Mouse (Mus musculus): Measurements from ENCODE around the gene Upk1a.

The Upk1a gene

GRCm38 (mm10) chr7:30600651-30601050 is 12.0 kb downstream of the Upk1a start:
- peak; percentile 59 to 67 for DNase-seq

GRCm38 (mm10) chr7:30599933-30600353 is 12.7 kb downstream of the Upk1a start:
- DNase-seq: peak; percentile 98

- DNase-seq: no peak
Measured at GRCm38 (mm10) chr7:30598786-30599185, 13.9 kb downstream of the Upk1a start, which contains the start of gene Zbtb32. Gene Zbtb32 (minus strand): TSS chr7:30598909.

- no peak for DNase-seq
Measured at GRCm38 (mm10) chr7:30596811-30597210, 15.8 kb downstream of the Upk1a start.

- DNase-seq: no peak
Measured at GRCm38 (mm10) chr7:30596093-30596492, 16.6 kb downstream of the Upk1a start.

- no peak for DNase-seq
Measured at GRCm38 (mm10) chr7:30594510-30595024, 18.1 kb downstream of the Upk1a start.

GRCm38 (mm10) chr7:30593579-30594509 is 18.8 kb downstream of the Upk1a start:
- DNase-seq: no peak

- DNase-seq: no peak
Measured at GRCm38 (mm10) chr7:30592772-30593423, 19.7 kb downstream of the Upk1a start.

GRCm38 (mm10) chr7:30591605-30591951 is 21.1 kb downstream of the Upk1a start:
- DNase-seq: no peak

- no peak for DNase-seq
Measured at GRCm38 (mm10) chr7:30590927-30591604, 21.6 kb downstream of the Upk1a start.

- DNase-seq: peak; percentile 89 to 95
Measured at GRCm38 (mm10) chr7:30589435-30590301, 23.0 kb downstream of the Upk1a start.

GRCm38 (mm10) chr7:30588676-30589434 is 23.8 kb downstream of the Upk1a start, which contains the start of gene Kmt2b:
Gene Kmt2b (minus strand): TSS chr7:30588726.
- peak; percentile 96 to 99 for DNase-seq

GRCm38 (mm10) chr7:30587842-30588667 is 24.6 kb downstream of the Upk1a start:
- peak; percentile 24 to 53 for DNase-seq

GRCm38 (mm10) chr7:30586455-30587020 is 26.1 kb downstream of the Upk1a start:
- no peak for DNase-seq

- no peak for DNase-seq
Measured at GRCm38 (mm10) chr7:30585170-30585569, 27.5 kb downstream of the Upk1a start.

- DNase-seq: no peak
Measured at GRCm38 (mm10) chr7:30584339-30584738, 28.3 kb downstream of the Upk1a start.

- DNase-seq: peak in 1 of 2 experiments; percentile 27
Measured at GRCm38 (mm10) chr7:30581547-30581946, 31.1 kb downstream of the Upk1a start.

GRCm38 (mm10) chr7:30579950-30580349 is 32.7 kb downstream of the Upk1a start:
- no peak for DNase-seq

- peak; percentile 81 to 87 for DNase-seq
Measured at GRCm38 (mm10) chr7:30572969-30573368, 39.7 kb downstream of the Upk1a start.

- DNase-seq: no peak
Measured at GRCm38 (mm10) chr7:30572389-30572788, 40.3 kb downstream of the Upk1a start.

Data from kidney, postnatal 36 days (tissue).